ENCODE assay signal across 13 mouse cellular contexts in genomic region chr11:62478931-62479330, GRCm38 (mm10). TPM values are rescaled to one million over a fixed set of nuclear protein-coding genes. Genes with fewer than 3 reads are reported as not detected.
DNase-seq lines count a peak whose midpoint lies in the region; ATAC-seq and TF ChIP-seq lines count a peak whose summit lies in the region.
"Had no signal": no experiment of that assay in that cellular context is flagged by ENCODE, and none has a peak within 500 bp of the region (broad histone marks: within the 10 kb centered on the region; RNA-seq: fewer than 3 reads in every experiment).

No protein-coding gene starts in this region.

- peak overlapping the region; percentile 25; the same call in 1 of the 2 replicates for H3K4me2 ChIP-seq in heart, postnatal 0 days (ENCODE audit: low read depth, low read length)
- H3K4me2 ChIP-seq in heart, embryonic 12.5 days, result no peak overlapping the region
- H3K4me2 ChIP-seq in neural tube, embryonic 14.5 days (ENCODE audit: low read depth, low read length), result no peak overlapping the region

- no peaks in the 10 kb centered on the region for H3K36me3 ChIP-seq in heart, postnatal 0 days (replicated peaks; ENCODE audit: control insufficient read depth, insufficient read depth, low read length)
- no peaks in the 10 kb centered on the region for H3K36me3 ChIP-seq in heart, embryonic 12.5 days
- H3K36me3 ChIP-seq in neural tube, embryonic 14.5 days (ENCODE audit: control insufficient read depth, insufficient read depth, low read length), result no peaks in the 10 kb centered on the region

- 0 out of 2 replicates have a peak, but pooled peaks cover 11% of the 10 kb centered on the region for H3K4me1 ChIP-seq in heart, postnatal 0 days (ENCODE audit: control insufficient read depth, insufficient read depth)
- H3K4me1 ChIP-seq in heart, embryonic 12.5 days (replicated peaks), result peaks cover 12% of the 10 kb centered on the region
- H3K4me1 ChIP-seq in neural tube, embryonic 14.5 days (ENCODE audit: control insufficient read depth, insufficient read depth, low read length), result 0 out of 2 replicates have a peak, but pooled peaks cover 4% of the 10 kb centered on the region

- no peak for TF ChIP-seq EP300 in heart, postnatal 0 days (IDR thresholded peaks at IDR 0.05; ENCODE audit: low read depth)

- peak overlapping the region; percentile 36 for H3K27ac ChIP-seq in heart, postnatal 0 days (ENCODE audit: low read depth)
- no peak overlapping the region for H3K27ac ChIP-seq in heart, embryonic 12.5 days (ENCODE audit: poor library complexity, severe bottlenecking)
- peak overlapping the region; percentile 58 for H3K27ac ChIP-seq in neural tube, embryonic 14.5 days (ENCODE audit: low read depth, low read length)

- H3K4me3 ChIP-seq in heart, postnatal 0 days (ENCODE audit: low read depth, low read length), result no peak overlapping the region
- no peak overlapping the region for H3K4me3 ChIP-seq in heart, embryonic 12.5 days
- H3K4me3 ChIP-seq in neural tube, embryonic 14.5 days (ENCODE audit: low read depth, low read length), result no peak overlapping the region
- H3K4me3 ChIP-seq: myocyte had no signal

- no peak for ATAC-seq in heart, postnatal 0 days (ENCODE audit: insufficient read depth, low read depth)
- no peak for ATAC-seq in heart, embryonic 12.5 days (ENCODE audit: insufficient number of reproducible peaks, low FRiP score)
- ATAC-seq in neural tube, embryonic 14.5 days (ENCODE audit: low read depth), result no peak
- ATAC-seq: Patski had no signal

- H3K9ac ChIP-seq in heart, postnatal 0 days (replicated peaks; ENCODE audit: low read depth, low read length), result no peak overlapping the region
- H3K9ac ChIP-seq in heart, embryonic 12.5 days, result no peak overlapping the region
- no peak overlapping the region for H3K9ac ChIP-seq in neural tube, embryonic 14.5 days (replicated peaks; ENCODE audit: low read depth, low read length)

- no peak for TF ChIP-seq CTCF in heart, postnatal 0 days (IDR thresholded peaks at IDR 0.05; ENCODE audit: low read depth)

- H3K9me3 ChIP-seq in heart, postnatal 0 days (replicated peaks; ENCODE audit: control insufficient read depth, low read length), result no peaks in the 10 kb centered on the region
- no peaks in the 10 kb centered on the region for H3K9me3 ChIP-seq in heart, embryonic 12.5 days (replicated peaks)
- H3K9me3 ChIP-seq in neural tube, embryonic 14.5 days (ENCODE audit: control insufficient read depth, low read length), result no peaks in the 10 kb centered on the region

- peak; percentile 41 for DNase-seq in adrenal gland, adult 2 months
- DNase-seq in adrenal gland, postnatal 4 days (ENCODE audit: low spot score in 2 of 2), result no peak
- no peak for DNase-seq in heart, postnatal 0 days (ENCODE audit: low spot score)
- DNase-seq in kidney, postnatal 25 days, result peak; percentile 28 to 65
- no peak for DNase-seq in kidney, postnatal 14 days
- no peak for DNase-seq in embryo, embryonic 9.5 days (ENCODE audit: extremely low spot score)
- DNase-seq: gastrocnemius, postnatal 36 days; liver had no signal

- no peaks in the 10 kb centered on the region for H3K27me3 ChIP-seq in heart, postnatal 0 days (ENCODE audit: control insufficient read depth, insufficient read depth, low read length)
- no peaks in the 10 kb centered on the region for H3K27me3 ChIP-seq in heart, embryonic 12.5 days (replicated peaks)
- H3K27me3 ChIP-seq in neural tube, embryonic 14.5 days (ENCODE audit: control insufficient read depth, insufficient read depth, low read length), result no peaks in the 10 kb centered on the region
- H3K27me3 ChIP-seq: CH12.LX, Patski had no signal

- 31% methylated on average over 6 of the region's 6 CpGs for WGBS in heart, postnatal 0 days
- WGBS in heart, embryonic 12.5 days, result 62% methylated on average over 6 of the region's 6 CpGs
- WGBS in neural tube, embryonic 14.5 days, result 79% methylated on average over 6 of the region's 6 CpGs

RNA-seq across cellular contexts. Expression of gene Ncor1, which starts 20.6 kb away (rescaled TPM):
- total RNA-seq in adrenal gland, adult 2 months (2021), result 100 to 1,000 TPM; 167 to 268 TPM
- polyA plus RNA-seq in adrenal gland, adult 2 months (2012; rRNA removed), result 53.4 and 59.5 TPM in 2 replicates
- total RNA-seq in adrenal gland, postnatal 4 days (2021), result 100 to 1,000 TPM; 200 to 226 TPM
- 54.6 and 129 TPM in 2 replicates for total RNA-seq in heart, postnatal 0 days (2014; rRNA removed; ENCODE audit: low replicate concordance)
- 78.1 and 82.4 TPM in 2 replicates for polyA plus RNA-seq in heart, postnatal 0 days (2015; fragmentation: Nextera tagmentation; extraction: Ambion mirVana)
- polyA plus RNA-seq in heart, embryonic 12.5 days (2016; fragmentation: Nextera tagmentation; extraction: Ambion mirVana), result 132 and 143 TPM in 2 replicates
- 203 and 219 TPM in 2 replicates for polyA plus RNA-seq in neural tube, embryonic 14.5 days (2014; fragmentation: Nextera tagmentation; extraction: Ambion mirVana)

RNA-seq across cellular contexts. Expression of gene Pigl, which starts 20.7 kb away (rescaled TPM):
- 1 to 10 TPM; 9.5 to 10.0 TPM for total RNA-seq in adrenal gland, adult 2 months (2021)
- polyA plus RNA-seq in adrenal gland, adult 2 months (2012; rRNA removed), result 6.0 and 6.8 TPM in 2 replicates
- 10 to 100 TPM in 1 of 2 experiments, 1 to 10 TPM in 1; 8.5 to 10.2 TPM for total RNA-seq in adrenal gland, postnatal 4 days (2021)
- total RNA-seq in heart, postnatal 0 days (2014; rRNA removed; ENCODE audit: low replicate concordance), result 3.6 and 5.5 TPM in 2 replicates
- polyA plus RNA-seq in heart, postnatal 0 days (2015; fragmentation: Nextera tagmentation; extraction: Ambion mirVana), result 3.9 and 4.3 TPM in 2 replicates
- 10.3 and 10.7 TPM in 2 replicates for polyA plus RNA-seq in heart, embryonic 12.5 days (2016; fragmentation: Nextera tagmentation; extraction: Ambion mirVana)
- polyA plus RNA-seq in neural tube, embryonic 14.5 days (2014; fragmentation: Nextera tagmentation; extraction: Ambion mirVana), result 10.1 and 10.4 TPM in 2 replicates

Comparison
In these comparisons a context has a peak if more than half of its experiments do, and no peak if none do; other contexts are left out.
1. DNase-seq: peak in adrenal gland, adult 2 months (single experiment) and kidney, postnatal 25 days (2 of 2); none in adrenal gland, postnatal 4 days (0 of 2), heart, postnatal 0 days (single experiment), kidney, postnatal 14 days (single experiment) and embryo, embryonic 9.5 days (single experiment).